Mouse (Mus musculus): Measurements from ENCODE around the gene B230118H07Rik. TPM values are rescaled to one million over a fixed set of nuclear protein-coding genes. Genes with fewer than 3 reads are reported as not detected.

Gene B230118H07Rik
- polyA plus RNA-seq, 1 experiment = 56.3 TPM

- Histone ChIP-seq H3K4me1 (ENCODE audit: control insufficient read depth, insufficient read depth, low read length) (peaks cover 9% of the 10 kb centered on the region), H3K27ac (ENCODE audit: insufficient read depth, low read length) (no peak overlapping the region), H3K4me3 (replicated peaks; ENCODE audit: insufficient read depth, low read depth, low read length) (peak overlapping the region; percentile 56), H3K27me3 (ENCODE audit: control insufficient read depth, insufficient read depth, low read length) (no peaks in the 10 kb centered on the region)
- 14% methylated on average over 14 of the region's 14 CpGs for WGBS
- peak; percentile 77 to 83 for DNase-seq
- TF ChIP-seq POLR2A (IDR thresholded peaks at IDR 0.05; ENCODE audit: borderline replicate concordance, insufficient read depth, low read length) = no peak
- peak; percentile 85 for TF ChIP-seq CTCF (IDR thresholded peaks at IDR 0.05; ENCODE audit: borderline replicate concordance, insufficient read depth, low read depth, low read length)
Observed at GRCm38 (mm10) chr2:101652921-101653597, 3.7 kb upstream of the B230118H07Rik start.

GRCm38 (mm10) chr2:101652204-101652920 lies 3.0 kb upstream of the B230118H07Rik start:
- DNase-seq = peak in 1 of 2 experiments; percentile 35
- Histone ChIP-seq H3K27me3 (ENCODE audit: control insufficient read depth, insufficient read depth, low read length) (no peaks in the 10 kb centered on the region), H3K4me1 (ENCODE audit: control insufficient read depth, insufficient read depth, low read length) (peaks cover 11% of the 10 kb centered on the region), H3K4me3 (replicated peaks; ENCODE audit: insufficient read depth, low read depth, low read length) (peak overlapping the region; percentile 56), H3K27ac (ENCODE audit: insufficient read depth, low read length) (no peak overlapping the region)
- TF ChIP-seq CTCF (IDR thresholded peaks at IDR 0.05; ENCODE audit: borderline replicate concordance, insufficient read depth, low read depth, low read length) = no peak
- no peak for TF ChIP-seq POLR2A (IDR thresholded peaks at IDR 0.05; ENCODE audit: borderline replicate concordance, insufficient read depth, low read length)
- 27% methylated on average over 14 of the region's 14 CpGs for WGBS

- no peak for DNase-seq
- Histone ChIP-seq H3K4me1 (ENCODE audit: control insufficient read depth, insufficient read depth, low read length) (peaks cover 11% of the 10 kb centered on the region), H3K27ac (ENCODE audit: insufficient read depth, low read length) (no peak overlapping the region), H3K27me3 (ENCODE audit: control insufficient read depth, insufficient read depth, low read length) (no peaks in the 10 kb centered on the region), H3K4me3 (replicated peaks; ENCODE audit: insufficient read depth, low read depth, low read length) (no peak overlapping the region)
- no peak for TF ChIP-seq CTCF (IDR thresholded peaks at IDR 0.05; ENCODE audit: borderline replicate concordance, insufficient read depth, low read depth, low read length)
- no peak for TF ChIP-seq POLR2A (IDR thresholded peaks at IDR 0.05; ENCODE audit: borderline replicate concordance, insufficient read depth, low read length)
- WGBS = 68% methylated on average over 1 of the region's 1 CpGs
Observed at GRCm38 (mm10) chr2:101650446-101650845, 1.1 kb upstream of the B230118H07Rik start.

- Histone ChIP-seq H3K4me1 (ENCODE audit: control insufficient read depth, insufficient read depth, low read length) (peaks cover 11% of the 10 kb centered on the region), H3K4me3 (replicated peaks; ENCODE audit: insufficient read depth, low read depth, low read length) (no peak overlapping the region), H3K27ac (ENCODE audit: insufficient read depth, low read length) (peak overlapping the region; percentile 73; the same call in 1 of the 2 replicates), H3K27me3 (ENCODE audit: control insufficient read depth, insufficient read depth, low read length) (no peaks in the 10 kb centered on the region)
- peak in 1 of 2 experiments; percentile 24 for DNase-seq
- TF ChIP-seq POLR2A (IDR thresholded peaks at IDR 0.05; ENCODE audit: borderline replicate concordance, insufficient read depth, low read length) = no peak
- TF ChIP-seq CTCF (IDR thresholded peaks at IDR 0.05; ENCODE audit: borderline replicate concordance, insufficient read depth, low read depth, low read length) = no peak
- WGBS = 58% methylated on average over 2 of the region's 2 CpGs
Observed at GRCm38 (mm10) chr2:101648361-101648760, 971 bp downstream of the B230118H07Rik start.

GRCm38 (mm10) chr2:101645841-101646240 lies 3.5 kb downstream of the B230118H07Rik start:
- H3K27me3 ChIP-seq (ENCODE audit: control insufficient read depth, insufficient read depth, low read length) = no peaks in the 10 kb centered on the region
- TF ChIP-seq POLR2A (IDR thresholded peaks at IDR 0.05; ENCODE audit: borderline replicate concordance, insufficient read depth, low read length) (no peak), CTCF (IDR thresholded peaks at IDR 0.05; ENCODE audit: borderline replicate concordance, insufficient read depth, low read depth, low read length) (no peak)
- H3K4me3 ChIP-seq (replicated peaks; ENCODE audit: insufficient read depth, low read depth, low read length) = no peak overlapping the region
- WGBS = 91% methylated on average over 1 of the region's 1 CpGs
- no peak for DNase-seq
- no peak overlapping the region for H3K27ac ChIP-seq (ENCODE audit: insufficient read depth, low read length)
- peaks cover 11% of the 10 kb centered on the region for H3K4me1 ChIP-seq (ENCODE audit: control insufficient read depth, insufficient read depth, low read length)

- 72% methylated on average over 3 of the region's 3 CpGs for WGBS
- Histone ChIP-seq H3K4me3 (replicated peaks; ENCODE audit: insufficient read depth, low read depth, low read length) (no peak overlapping the region), H3K4me1 (ENCODE audit: control insufficient read depth, insufficient read depth, low read length) (no peaks in the 10 kb centered on the region), H3K27ac (ENCODE audit: insufficient read depth, low read length) (no peak overlapping the region), H3K27me3 (ENCODE audit: control insufficient read depth, insufficient read depth, low read length) (no peaks in the 10 kb centered on the region)
- TF ChIP-seq CTCF (IDR thresholded peaks at IDR 0.05; ENCODE audit: borderline replicate concordance, insufficient read depth, low read depth, low read length) = no peak
- TF ChIP-seq POLR2A (IDR thresholded peaks at IDR 0.05; ENCODE audit: borderline replicate concordance, insufficient read depth, low read length) = no peak
- DNase-seq = no peak
Observed at GRCm38 (mm10) chr2:101639840-101640350, 9.4 kb downstream of the B230118H07Rik start.

- DNase-seq = no peak
- Histone ChIP-seq H3K4me1 (ENCODE audit: control insufficient read depth, insufficient read depth, low read length) (no peaks in the 10 kb centered on the region), H3K27ac (ENCODE audit: insufficient read depth, low read length) (no peak overlapping the region), H3K27me3 (ENCODE audit: control insufficient read depth, insufficient read depth, low read length) (no peaks in the 10 kb centered on the region), H3K4me3 (replicated peaks; ENCODE audit: insufficient read depth, low read depth, low read length) (no peak overlapping the region)
- WGBS = 37% methylated on average over 7 of the region's 7 CpGs
- TF ChIP-seq POLR2A (IDR thresholded peaks at IDR 0.05; ENCODE audit: borderline replicate concordance, insufficient read depth, low read length) = no peak
- no peak for TF ChIP-seq CTCF (IDR thresholded peaks at IDR 0.05; ENCODE audit: borderline replicate concordance, insufficient read depth, low read depth, low read length)
Observed at GRCm38 (mm10) chr2:101638979-101639839, 10.1 kb downstream of the B230118H07Rik start.
